Mouse (Mus musculus) thymus, adult 2 months (tissue): ENCODE data around the gene Inafm2. TPM values are rescaled to one million over a fixed set of nuclear protein-coding genes. Genes with fewer than 3 reads are reported as not detected.
A peak's percentile ranks its signal among the peaks of the same experiment; 100 is the strongest.

Source experiments
- DNase-seq: peaks from one replicate; pipeline ENCODE4 v3.0.0; 2021
- H3K27ac ChIP-seq: fragments of 200-500 bp; 2 replicates; pipeline ENCODE4 v1.5.1; 2012; ENCODE audit warnings: low read length, control low read depth; ENCODE audit not compliant: control insufficient read depth, insufficient read depth
- H3K27me3 ChIP-seq: fragments of 200-500 bp; 2 replicates; pipeline ENCODE4 v1.6.1; 2012; ENCODE audit warnings: mild to moderate bottlenecking, low read length, moderate library complexity, mixed read lengths; ENCODE audit not compliant: control insufficient read depth, insufficient read depth
- H3K36me3 ChIP-seq: fragments of 200-500 bp; 2 replicates; pipeline ENCODE4 v1.6.1; 2012; ENCODE audit warnings: mild to moderate bottlenecking, low read length, moderate library complexity; ENCODE audit not compliant: control insufficient read depth, insufficient read depth
- H3K4me1 ChIP-seq: fragments of 200-500 bp; replicated peaks from 2 replicates; pipeline ENCODE4 v1.6.1; 2012; ENCODE audit warnings: low read length; ENCODE audit not compliant: control insufficient read depth, insufficient read depth
- H3K4me3 ChIP-seq: fragments of 200-500 bp; 2 replicates; pipeline ENCODE4 v1.5.1; 2012; ENCODE audit warnings: mild to moderate bottlenecking, low read length, control low read depth, moderate library complexity; ENCODE audit not compliant: control insufficient read depth, insufficient read depth
- CTCF ChIP-seq: fragments of 200-500 bp; IDR thresholded peaks from 2 replicates; pipeline ENCODE4 v1.5.1; 2012; ENCODE audit warnings: mild to moderate bottlenecking, control low read depth, low read length, moderate library complexity, borderline replicate concordance; ENCODE audit not compliant: control insufficient read depth, poor library complexity, insufficient read depth; ENCODE audit errors: extremely low read depth
- POLR2A ChIP-seq: fragments of 200-500 bp; IDR thresholded peaks from 2 replicates; pipeline ENCODE4 v1.6.1; 2012; ENCODE audit warnings: mild to moderate bottlenecking, low read length, control low read depth, moderate library complexity; ENCODE audit not compliant: control insufficient read depth, poor library complexity, insufficient read depth; ENCODE audit errors: extremely low read depth
- WGBS: fragments of 180-500 bp; shearing (Covaris S2); methylation state at CpG from one replicate; pipeline ENCODE4 v1.1.7; 2018; 5-methylcytosine and 5-hydroxymethylcytosine counted together
- polyA plus RNA-seq: library from polyadenylated mRNA; depleted of rRNA; stranded (reverse); fragments of >200 nt; gene quantifications from 2 replicates; pipeline ENCODE4 v1.2.3, GENCODE M21; 2012

The Inafm2 gene
- polyA plus RNA-seq, 1 experiment, result 18.9 TPM

DNA sequence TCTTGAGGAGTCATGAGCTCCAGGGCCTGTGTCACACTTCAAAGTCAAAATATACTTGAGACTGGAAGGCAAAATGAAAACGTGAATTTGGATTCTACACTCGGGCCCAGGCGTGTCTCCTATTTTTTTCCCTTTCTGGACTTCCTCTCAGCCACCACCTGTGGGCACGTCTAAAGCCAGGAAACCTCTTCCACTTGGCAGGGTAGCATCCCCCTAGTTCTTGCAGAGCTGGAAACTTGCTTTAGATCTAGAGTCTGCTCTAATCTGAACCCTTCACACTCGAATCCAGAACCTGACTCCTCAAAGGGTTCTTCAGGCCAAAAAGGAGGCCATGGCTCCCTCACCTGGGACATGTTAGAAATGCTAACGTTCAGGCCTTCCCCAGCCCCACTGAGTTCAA is 9.8 kb downstream of the Inafm2 start:
- Histone ChIP-seq H3K27ac (no peak overlapping the region), H3K4me1 (peaks cover 7% of the 10 kb centered on the region), H3K36me3 (no peaks in the 10 kb centered on the region), H3K4me3 (no peak overlapping the region), H3K27me3 (no peaks in the 10 kb centered on the region)
- TF ChIP-seq CTCF (no peak), POLR2A (no peak)
- DNase-seq, result no peak
- 84% methylated on average over 6 of the region's 6 CpGs for WGBS

DNA sequence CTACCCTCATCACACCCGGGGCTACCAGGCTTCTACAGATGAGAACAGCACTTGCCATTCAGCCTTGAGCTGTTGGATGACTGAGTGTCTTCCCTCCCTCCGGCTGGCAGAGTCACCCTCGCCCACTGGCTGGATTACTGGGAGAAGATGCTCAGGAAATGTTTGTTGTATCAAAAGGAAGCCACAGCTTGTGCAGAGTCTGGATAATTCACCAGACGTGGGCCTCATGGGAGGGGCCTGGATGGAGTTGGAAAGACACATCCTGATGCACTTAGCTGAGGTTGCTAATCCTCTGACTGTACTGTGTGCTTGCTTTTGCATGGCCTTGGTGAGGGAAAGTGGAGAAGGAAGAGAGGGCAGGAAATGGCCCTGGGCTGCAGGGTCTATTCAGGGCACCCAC is 10.5 kb downstream of the Inafm2 start:
- no peak overlapping the region for H3K27ac ChIP-seq
- H3K4me3 ChIP-seq, result no peak overlapping the region
- no peak for DNase-seq
- 85% methylated on average over 4 of the region's 4 CpGs for WGBS
- no peaks in the 10 kb centered on the region for H3K27me3 ChIP-seq
- 0 out of 2 replicates have a peak, but pooled peaks cover 2% of the 10 kb centered on the region for H3K4me1 ChIP-seq
- TF ChIP-seq POLR2A (no peak), CTCF (no peak)
- no peaks in the 10 kb centered on the region for H3K36me3 ChIP-seq

DNA sequence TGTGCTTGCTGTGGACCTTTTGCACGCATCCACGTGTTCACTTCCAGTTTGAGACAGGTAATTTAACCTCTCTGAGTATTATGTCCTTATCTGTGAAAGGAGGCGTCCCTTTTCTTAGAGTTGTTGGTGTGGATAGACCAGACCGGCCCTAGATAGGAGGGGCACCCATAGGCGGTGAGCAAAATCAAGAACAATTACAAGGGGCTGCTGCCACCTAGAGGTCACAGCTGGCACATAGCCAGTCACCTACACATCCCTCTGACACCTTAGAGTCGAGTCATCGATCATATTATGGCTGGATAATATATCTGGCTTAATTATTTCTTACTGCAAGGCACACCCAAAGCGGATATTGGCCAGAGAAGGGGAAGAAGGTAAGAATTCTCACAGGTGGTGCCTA is 14.3 kb downstream of the Inafm2 start:
- H3K4me1 ChIP-seq, result peaks cover 27% of the 10 kb centered on the region
- no peak for TF ChIP-seq POLR2A
- peak; percentile 46; the same call in 1 of the 2 replicates for TF ChIP-seq CTCF
- H3K36me3 ChIP-seq, result no peaks in the 10 kb centered on the region
- WGBS, result 10% methylated on average over 8 of the region's 8 CpGs
- no peak overlapping the region for H3K4me3 ChIP-seq
- H3K27ac ChIP-seq, result no peak overlapping the region
- no peaks in the 10 kb centered on the region for H3K27me3 ChIP-seq
- peak; percentile 84 for DNase-seq

DNA sequence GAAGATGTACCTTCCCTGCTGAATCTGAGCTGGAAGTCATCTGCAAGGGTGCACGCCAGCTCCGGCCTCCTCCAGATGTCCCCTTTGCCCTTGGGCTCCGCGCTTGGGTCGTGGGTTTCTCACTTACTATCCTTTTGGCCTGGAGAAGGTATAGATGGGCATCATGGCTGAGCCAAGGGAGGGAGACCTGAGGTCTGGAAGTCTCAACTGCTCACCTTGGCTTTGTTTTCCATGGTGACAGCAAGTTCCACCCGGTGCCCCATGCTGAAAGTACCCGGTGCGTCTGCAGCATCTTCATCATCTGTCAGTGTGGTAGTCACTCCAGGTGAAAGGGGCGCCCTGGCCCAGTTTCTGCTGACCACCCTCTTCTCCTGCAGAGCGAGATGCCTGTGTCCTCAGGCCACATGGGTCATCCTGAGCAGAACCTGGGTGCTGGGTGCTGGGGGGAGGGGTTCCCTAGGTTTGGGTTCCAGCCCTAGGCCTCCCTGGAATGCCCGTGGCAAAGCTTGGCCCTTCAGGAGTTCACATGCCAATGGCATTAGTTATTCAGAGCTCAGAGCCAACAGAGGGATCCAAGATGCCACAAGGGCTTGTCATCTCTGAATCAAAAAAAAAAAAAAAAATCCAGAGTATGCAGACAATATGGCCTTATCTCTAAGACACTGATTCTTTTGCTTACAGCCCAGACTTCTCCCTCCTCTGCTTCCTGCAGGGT is 14.9 kb downstream of the Inafm2 start:
- TF ChIP-seq POLR2A (no peak), CTCF (no peak)
- Histone ChIP-seq H3K27ac (no peak overlapping the region), H3K27me3 (no peaks in the 10 kb centered on the region), H3K4me1 (peaks cover 27% of the 10 kb centered on the region), H3K4me3 (no peak overlapping the region), H3K36me3 (no peaks in the 10 kb centered on the region)
- 94% methylated on average over 11 of the region's 11 CpGs for WGBS
- DNase-seq, result no peak

DNA sequence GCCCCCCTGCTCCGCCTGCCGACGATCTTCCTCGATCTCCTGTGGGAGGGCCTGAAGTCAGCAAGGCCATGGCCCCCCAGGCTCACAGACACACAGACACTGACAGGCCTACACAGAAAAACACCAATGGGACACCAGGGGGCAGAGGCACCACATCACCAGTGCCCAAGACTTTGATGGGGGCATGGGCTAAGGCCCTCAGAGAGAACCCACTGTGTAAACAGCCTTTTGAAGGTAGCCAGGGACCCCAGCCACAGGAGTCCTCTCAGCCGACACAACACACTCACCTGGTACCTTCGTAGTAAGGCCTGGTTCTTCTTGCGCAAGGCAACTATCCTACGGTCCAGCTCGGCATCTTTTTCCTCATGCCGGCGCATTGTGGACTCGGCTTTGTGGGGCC is 15.8 kb downstream of the Inafm2 start:
- Histone ChIP-seq H3K4me3 (no peak overlapping the region), H3K4me1 (peaks cover 31% of the 10 kb centered on the region)
- 96% methylated on average over 12 of the region's 12 CpGs for WGBS

DNA sequence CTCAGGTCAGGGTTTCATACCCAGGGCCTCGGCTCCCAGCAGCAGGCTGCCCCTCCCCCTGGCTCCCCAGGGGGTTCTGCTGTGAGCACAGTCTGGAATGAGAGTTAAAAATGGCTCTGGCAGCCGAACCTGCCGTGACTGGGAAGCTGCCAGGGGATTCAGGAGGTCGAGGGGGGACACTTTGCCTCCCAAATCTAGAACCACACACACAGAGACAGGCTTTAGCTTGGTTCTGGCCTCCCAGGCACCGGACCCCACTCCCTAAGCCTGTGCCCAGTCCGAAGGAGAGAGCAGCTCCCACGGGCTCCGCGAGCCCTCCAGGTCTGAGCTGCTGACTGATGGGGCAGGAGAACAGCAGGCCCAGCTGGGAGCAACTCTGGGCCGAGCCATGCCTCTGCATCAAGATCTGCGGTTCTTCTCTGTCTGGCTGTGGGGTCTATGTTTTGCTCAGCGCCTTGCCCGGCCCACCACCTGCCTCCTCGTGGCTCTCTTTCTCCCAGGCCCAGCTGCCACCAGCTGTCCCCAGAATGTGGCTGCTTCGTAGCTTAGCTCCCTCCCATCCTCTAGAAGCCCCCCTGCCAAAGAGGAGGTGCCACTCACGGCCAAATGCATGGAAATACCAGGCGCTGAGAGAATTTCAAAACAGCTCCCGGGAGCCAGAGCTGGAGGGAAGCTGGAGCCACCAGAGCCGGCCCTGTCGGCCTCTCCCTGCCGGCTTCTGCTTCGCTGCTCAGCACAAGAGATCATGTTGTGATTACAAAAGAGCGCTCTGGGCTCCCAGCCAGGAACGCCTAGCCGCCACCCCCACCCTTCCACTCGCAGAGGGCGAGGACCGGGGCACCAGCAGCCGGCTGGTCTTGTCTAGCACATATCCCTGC is 16.6 kb downstream of the Inafm2 start, which contains the start of gene Ccdc9b:
Ccdc9b (minus strand) TSS at position 756 of the 878 bp plus-strand sequence.
- Histone ChIP-seq H3K36me3 (no peaks in the 10 kb centered on the region), H3K4me3 (no peak within 1 kb of the TSS), H3K27ac (0 out of 2 replicates have a peak within 1 kb of the TSS, but pooled peaks have one; percentile 7), H3K27me3 (no peaks in the 10 kb centered on the region), H3K4me1 (peaks cover 35% of the 10 kb centered on the region)
- TF ChIP-seq CTCF, result peak; percentile 28; the same call in 1 of the 2 replicates
- TF ChIP-seq POLR2A, result no peak
- 17% methylated on average over 29 of the region's 29 CpGs for WGBS
- DNase-seq, result peak; percentile 64

More for the DNA sequence above, 15.8 kb downstream of the Inafm2 start:
- H3K27me3 ChIP-seq, result no peaks in the 10 kb centered on the region
- TF ChIP-seq CTCF (no peak), POLR2A (no peak)
- no peak overlapping the region for H3K27ac ChIP-seq
- no peaks in the 10 kb centered on the region for H3K36me3 ChIP-seq
- no peak for DNase-seq
